Mouse (Mus musculus): ENCODE measurements around the gene Thap12. TPM values are rescaled to one million over a fixed set of nuclear protein-coding genes. Genes with fewer than 3 reads are reported as not detected.

Gene Thap12
- polyA plus RNA-seq (2015; fragmentation: Illumina TruSeq; extraction: RNeasy Lipid Tissue Mini Kit (QIAGEN cat#74804); ENCODE audit: low read depth, low replicate concordance) = 69.8 TPM

GRCm38 (mm10) chr7:98702283-98703240, at the start of gene Thap12:
TSS of gene Thap12 (plus strand) at chr7:98703103.

DNA sequence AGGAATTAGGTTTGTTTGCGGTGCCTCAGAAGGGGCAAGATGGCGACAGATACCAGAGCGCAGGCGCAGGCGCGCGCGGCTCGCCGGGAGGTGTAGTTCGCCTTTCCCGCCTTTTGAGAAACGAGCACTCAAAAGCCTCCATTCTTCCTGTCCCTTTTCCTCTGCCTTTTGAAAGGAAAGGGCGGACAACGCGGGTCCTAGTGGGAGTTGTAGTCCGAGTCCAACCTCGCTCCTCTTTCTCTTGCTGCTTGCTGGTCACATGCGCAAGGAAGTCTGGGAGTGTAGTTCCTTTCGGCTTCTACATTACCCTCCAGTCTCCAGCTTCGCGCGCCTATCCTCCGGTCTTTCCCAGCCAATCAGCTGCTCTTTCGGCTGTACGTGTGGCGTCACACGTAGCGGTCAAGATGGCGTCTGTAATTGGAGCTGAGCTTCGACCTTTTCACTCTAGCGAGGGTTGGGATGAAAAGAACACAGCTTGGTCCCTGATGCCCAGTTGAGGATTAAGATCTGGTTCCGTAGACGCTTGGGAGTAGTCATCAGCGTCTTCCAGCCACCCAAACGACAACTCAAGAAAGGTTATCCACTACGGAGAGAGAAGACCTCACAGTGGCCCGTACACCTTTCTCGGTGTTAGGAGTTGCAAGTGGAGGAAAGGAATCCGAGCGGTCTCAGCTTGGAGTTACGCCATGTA, 46.2 kb upstream of the Thap12 start, which contains the start of gene Emsy:
TSS of gene Emsy (minus strand) at position 253 of the 691 bp plus-strand sequence.

Other genes with a start within 250 kb of the Thap12 start
- 2.6 TPM for gene Lrrc32, start 213.8 kb upstream of the Thap12 start, polyA plus RNA-seq (2015; fragmentation: Illumina TruSeq; extraction: RNeasy Lipid Tissue Mini Kit (QIAGEN cat#74804); ENCODE audit: low read depth, low replicate concordance)
- 40.9 TPM for gene Emsy, start 46.3 kb upstream of the Thap12 start, polyA plus RNA-seq (2015; fragmentation: Illumina TruSeq; extraction: RNeasy Lipid Tissue Mini Kit (QIAGEN cat#74804); ENCODE audit: low read depth, low replicate concordance)
- 0.45 TPM for gene Wnt11, start 132.0 kb downstream of the Thap12 start, polyA plus RNA-seq (2015; fragmentation: Illumina TruSeq; extraction: RNeasy Lipid Tissue Mini Kit (QIAGEN cat#74804); ENCODE audit: low read depth, low replicate concordance)